Mouse (Mus musculus) kidney, adult 2 months (tissue): Measurements from ENCODE around the gene Rai1.

Experiments used
- CTCF ChIP-seq: fragments of 200-500 bp; conservative IDR thresholded peaks from 2 replicates; pipeline ENCODE4 v1.5.1; 2011; ENCODE audit warnings: low read depth, mild to moderate bottlenecking, control low read depth, low read length, moderate library complexity, mixed read lengths; ENCODE audit not compliant: insufficient read depth, insufficient read length
- POLR2A ChIP-seq: fragments of 200-500 bp; IDR thresholded peaks from one replicate; pipeline ENCODE4 v1.6.1; 2011; ENCODE audit warnings: low read depth, low read length, control low read depth

- TF ChIP-seq CTCF (no peak), POLR2A (no peak)
These were observed 14.0 kb upstream of the Rai1 start for GRCm38 (mm10) chr11:60090696-60091421.
